Mouse (Mus musculus) lung, postnatal 0 days (tissue): ENCODE measurements around the gene Bnip3. TPM values are rescaled to one million over a fixed set of nuclear protein-coding genes. Genes with fewer than 3 reads are reported as not detected.

Experiments
- ATAC-seq: fragments of 200-750 bp; cut with Nextera tagmentation; 2 replicates; pipeline ENCODE4 v1.8.0; 2017; ENCODE audit warnings: moderate library complexity
- DNase-seq: peaks from one replicate; pipeline ENCODE4 v3.0.0-alpha.2; 2016; ENCODE audit warnings: low spot score
- H3K27ac ChIP-seq: fragments of 300-500 bp; sonication (generic); 2 replicates; pipeline ENCODE4 v1.5.1; 2014; ENCODE audit warnings: antibody characterized with exemption, mild to moderate bottlenecking, low read length, mixed read lengths
- H3K27me3 ChIP-seq: fragments of 300-500 bp; sonication (generic); replicated peaks from 2 replicates; pipeline ENCODE4 v1.6.1; 2014; ENCODE audit warnings: low read length, mixed read lengths; ENCODE audit not compliant: insufficient read depth
- H3K36me3 ChIP-seq: fragments of 300-500 bp; sonication (generic); 2 replicates; pipeline ENCODE4 v1.6.1; 2014; ENCODE audit warnings: low read length, mixed read lengths; ENCODE audit not compliant: insufficient read depth
- H3K4me1 ChIP-seq: fragments of 300-500 bp; sonication (generic); 2 replicates; pipeline ENCODE4 v1.6.1; 2014; ENCODE audit warnings: antibody characterized with exemption, low read depth, low read length, mixed read lengths; ENCODE audit not compliant: insufficient read depth
- H3K4me2 ChIP-seq: fragments of 300-500 bp; sonication (generic); replicated peaks from 2 replicates; pipeline ENCODE4 v1.6.1; 2014; ENCODE audit warnings: low read depth, mild to moderate bottlenecking, low read length, moderate library complexity, mixed read lengths
- H3K4me3 ChIP-seq: fragments of 300-500 bp; sonication (generic); 2 replicates; pipeline ENCODE4 v1.5.1; 2014; ENCODE audit warnings: low read depth, low read length
- H3K9ac ChIP-seq: fragments of 300-500 bp; sonication (generic); replicated peaks from 2 replicates; pipeline ENCODE4 v1.6.1; 2014; ENCODE audit warnings: low read depth, mild to moderate bottlenecking
- H3K9me3 ChIP-seq: fragments of 300-500 bp; sonication (generic); 2 replicates; pipeline ENCODE4 v1.6.1; 2016; ENCODE audit warnings: low read length, mixed read lengths
- CTCF ChIP-seq: IDR thresholded peaks from 2 replicates; pipeline ENCODE4 v1.5.1; 2016; ENCODE audit warnings: antibody characterized with exemption, mild to moderate bottlenecking
- EP300 ChIP-seq: IDR thresholded peaks from 2 replicates; pipeline ENCODE4 v1.6.1; 2016; ENCODE audit warnings: antibody characterized with exemption, mild to moderate bottlenecking, control low read depth
- WGBS: fragments of 180-500 bp; shearing (Covaris S2); extraction: QIAGEN DNeasy Blood & Tissue Kit; methylation state at CpG from one replicate; pipeline ENCODE4 v1.1.7; 2014; 5-methylcytosine and 5-hydroxymethylcytosine counted together
- polyA plus RNA-seq: library from polyadenylated mRNA; unstranded; fragments of >200 nt; fragmentation: Nextera tagmentation; extraction: Ambion mirVana; gene quantifications from 2 replicates; pipeline ENCODE4 v1.2.1, GENCODE M21; 2015

Bnip3 gene
- polyA plus RNA-seq, 1 experiment from 2014 or later, result 141 TPM

- DNase-seq (no peak), ATAC-seq (no peak)
- Histone ChIP-seq H3K9me3 (no peaks in the 10 kb centered on the region), H3K27me3 (peaks cover 31% of the 10 kb centered on the region), H3K36me3 (no peaks in the 10 kb centered on the region), H3K27ac (no peak overlapping the region), H3K4me3 (no peak overlapping the region), H3K4me1 (no peaks in the 10 kb centered on the region), H3K9ac (no peak overlapping the region), H3K4me2 (no peak overlapping the region)
- 88% methylated on average over 1 of the region's 1 CpGs for WGBS
- TF ChIP-seq EP300 (no peak), CTCF (no peak)
These were observed 33.0 kb upstream of the Bnip3 start for GRCm38 (mm10) chr7:138942301-138942700.

GRCm38 (mm10) chr7:138941571-138941970 lies 32.3 kb upstream of the Bnip3 start:
- no peak overlapping the region for H3K27ac ChIP-seq
- no peaks in the 10 kb centered on the region for H3K36me3 ChIP-seq
- TF ChIP-seq CTCF, result no peak
- TF ChIP-seq EP300, result no peak
- no peaks in the 10 kb centered on the region for H3K4me1 ChIP-seq
- no peak overlapping the region for H3K9ac ChIP-seq
- ATAC-seq (no peak), DNase-seq (no peak)
- 35% methylated on average over 5 of the region's 5 CpGs for WGBS
- H3K4me2 ChIP-seq, result no peak overlapping the region
- H3K27me3 ChIP-seq, result peaks cover 31% of the 10 kb centered on the region
- H3K4me3 ChIP-seq, result no peak overlapping the region
- no peaks in the 10 kb centered on the region for H3K9me3 ChIP-seq

GRCm38 (mm10) chr7:138940612-138941461 lies 31.5 kb upstream of the Bnip3 start, which contains the start of gene Jakmip3:
Gene Jakmip3 (plus strand): TSS chr7:138940730.
- Histone ChIP-seq H3K9ac (no peak within 1 kb of the TSS), H3K4me3 (peak within 1 kb of the TSS; percentile 35), H3K4me1 (no peaks in the 10 kb centered on the region), H3K27ac (no peak within 1 kb of the TSS), H3K9me3 (no peaks in the 10 kb centered on the region), H3K36me3 (no peaks in the 10 kb centered on the region), H3K4me2 (peak within 1 kb of the TSS; percentile 57), H3K27me3 (peaks cover 31% of the 10 kb centered on the region)
- DNase-seq, result no peak
- TF ChIP-seq CTCF, result no peak
- TF ChIP-seq EP300, result no peak
- no peak for ATAC-seq
- WGBS, result under 1% methylated on average over 72 of the region's 78 CpGs

- Histone ChIP-seq H3K9me3 (no peaks in the 10 kb centered on the region), H3K4me1 (no peaks in the 10 kb centered on the region), H3K27ac (no peak overlapping the region), H3K4me3 (peak overlapping the region; percentile 35), H3K4me2 (peak overlapping the region; percentile 57), H3K27me3 (peaks cover 31% of the 10 kb centered on the region), H3K9ac (no peak overlapping the region), H3K36me3 (no peaks in the 10 kb centered on the region)
- ATAC-seq, result no peak
- no peak for DNase-seq
- 2% methylated on average over 17 of the region's 17 CpGs for WGBS
- TF ChIP-seq EP300 (no peak), CTCF (no peak)
These were observed 30.9 kb upstream of the Bnip3 start for GRCm38 (mm10) chr7:138940256-138940611.

GRCm38 (mm10) chr7:138938991-138939390 lies 29.7 kb upstream of the Bnip3 start:
- no peak for DNase-seq
- ATAC-seq, result no peak
- Histone ChIP-seq H3K4me3 (no peak overlapping the region), H3K36me3 (no peaks in the 10 kb centered on the region), H3K27me3 (peaks cover 31% of the 10 kb centered on the region), H3K4me2 (no peak overlapping the region), H3K9ac (no peak overlapping the region), H3K4me1 (no peaks in the 10 kb centered on the region), H3K9me3 (no peaks in the 10 kb centered on the region), H3K27ac (no peak overlapping the region)
- WGBS, result 75% methylated on average over 7 of the region's 7 CpGs
- no peak for TF ChIP-seq EP300
- no peak for TF ChIP-seq CTCF

- 0 out of 2 replicates have a peak, but pooled peaks cover 3% of the 10 kb centered on the region for H3K27me3 ChIP-seq
These were observed 25.2 kb upstream of the Bnip3 start for GRCm38 (mm10) chr7:138934523-138934922.

More at GRCm38 (mm10) chr7:138934523-138934922, 25.2 kb upstream of the Bnip3 start:
- TF ChIP-seq CTCF (no peak; the same call in 1 of the 2 replicates), EP300 (no peak)
- DNase-seq (no peak), ATAC-seq (no peak)
- no peak overlapping the region for H3K9ac ChIP-seq
- no peaks in the 10 kb centered on the region for H3K9me3 ChIP-seq
- 83% methylated on average over 3 of the region's 3 CpGs for WGBS
- H3K4me2 ChIP-seq, result no peak overlapping the region
- H3K4me1 ChIP-seq, result no peaks in the 10 kb centered on the region
- no peaks in the 10 kb centered on the region for H3K36me3 ChIP-seq
- no peak overlapping the region for H3K27ac ChIP-seq
- no peak overlapping the region for H3K4me3 ChIP-seq
